Mouse (Mus musculus): ENCODE results near the gene C1ql2. TPM values are rescaled to one million over a fixed set of nuclear protein-coding genes. Genes with fewer than 3 reads are reported as not detected.
A peak's percentile ranks its signal among the peaks of the same experiment; 100 is the strongest.

C1ql2 gene
- total RNA-seq, 2 experiments from 2014 or later: 4.2 to 4.5 TPM

GRCm38 (mm10) chr1:120341811-120342370 is 1.5 kb downstream of the C1ql2 start:
- no peak for DNase-seq (ENCODE audit: extremely low spot score in 1 of 2, low spot score in 2 of 2)
- H3K4me3 ChIP-seq: 0 out of 2 replicates have a peak overlapping the region, but pooled peaks have one; percentile 11
- no peak overlapping the region for H3K27ac ChIP-seq
- TF ChIP-seq CTCF (IDR thresholded peaks at IDR 0.05): no peak
- intact Hi-C loops (cut with DNase I): no loop called here

- intact Hi-C loops (cut with DNase I): no loop called here
- H3K4me3 ChIP-seq: 0 out of 2 replicates have a peak overlapping the region, but pooled peaks have one; percentile 11
- peak in 1 of 2 experiments; percentile 22 for DNase-seq (ENCODE audit: extremely low spot score in 1 of 2, low spot score in 2 of 2)
- TF ChIP-seq CTCF (IDR thresholded peaks at IDR 0.05): peak; percentile 32
- no peak overlapping the region for H3K27ac ChIP-seq
These were observed 2.0 kb downstream of the C1ql2 start for GRCm38 (mm10) chr1:120342371-120342821.

GRCm38 (mm10) chr1:120345001-120345400 is 4.6 kb downstream of the C1ql2 start:
- TF ChIP-seq CTCF (IDR thresholded peaks at IDR 0.05): no peak
- H3K4me3 ChIP-seq: no peak overlapping the region
- no peak overlapping the region for H3K27ac ChIP-seq
- DNase-seq (ENCODE audit: extremely low spot score in 1 of 2, low spot score in 2 of 2): no peak
- intact Hi-C loops (cut with DNase I): no loop called here

- DNase-seq (ENCODE audit: extremely low spot score in 1 of 2, low spot score in 2 of 2): no peak
- no peak for TF ChIP-seq CTCF (IDR thresholded peaks at IDR 0.05)
- H3K4me3 ChIP-seq: no peak overlapping the region
- no peak overlapping the region for H3K27ac ChIP-seq
- intact Hi-C loops (cut with DNase I): no loop called here
These were observed 14.0 kb downstream of the C1ql2 start for GRCm38 (mm10) chr1:120354387-120354786.

GRCm38 (mm10) chr1:120357371-120358274 is 17.2 kb downstream of the C1ql2 start:
- Histone ChIP-seq H3K27ac (no peak overlapping the region), H3K4me3 (no peak overlapping the region)
- DNase-seq (ENCODE audit: extremely low spot score in 1 of 2, low spot score in 2 of 2): peak; percentile 28 to 51
- intact Hi-C loops (cut with DNase I): no loop called here
- no peak for TF ChIP-seq CTCF (IDR thresholded peaks at IDR 0.05)

- no peak for DNase-seq (ENCODE audit: extremely low spot score in 1 of 2, low spot score in 2 of 2)
- intact Hi-C loops (cut with DNase I): no loop called here
- no peak for TF ChIP-seq CTCF (IDR thresholded peaks at IDR 0.05)
- Histone ChIP-seq H3K4me3 (no peak overlapping the region), H3K27ac (no peak overlapping the region)
These were observed 23.3 kb downstream of the C1ql2 start for GRCm38 (mm10) chr1:120363638-120364037.

- peak; percentile 31 for TF ChIP-seq CTCF (IDR thresholded peaks at IDR 0.05)
- DNase-seq (ENCODE audit: extremely low spot score in 1 of 2, low spot score in 2 of 2): no peak
- intact Hi-C loops (cut with DNase I): no loop called here
- no peak overlapping the region for H3K4me3 ChIP-seq
- no peak overlapping the region for H3K27ac ChIP-seq
These were observed 27.8 kb downstream of the C1ql2 start for GRCm38 (mm10) chr1:120368138-120368537.

- H3K27ac ChIP-seq: no peak overlapping the region
- no peak for TF ChIP-seq CTCF (IDR thresholded peaks at IDR 0.05)
- DNase-seq (ENCODE audit: extremely low spot score in 1 of 2, low spot score in 2 of 2): no peak
- intact Hi-C loops (cut with DNase I): no loop called here
- no peak overlapping the region for H3K4me3 ChIP-seq
These were observed 33.7 kb downstream of the C1ql2 start for GRCm38 (mm10) chr1:120374131-120374530.

DNA sequence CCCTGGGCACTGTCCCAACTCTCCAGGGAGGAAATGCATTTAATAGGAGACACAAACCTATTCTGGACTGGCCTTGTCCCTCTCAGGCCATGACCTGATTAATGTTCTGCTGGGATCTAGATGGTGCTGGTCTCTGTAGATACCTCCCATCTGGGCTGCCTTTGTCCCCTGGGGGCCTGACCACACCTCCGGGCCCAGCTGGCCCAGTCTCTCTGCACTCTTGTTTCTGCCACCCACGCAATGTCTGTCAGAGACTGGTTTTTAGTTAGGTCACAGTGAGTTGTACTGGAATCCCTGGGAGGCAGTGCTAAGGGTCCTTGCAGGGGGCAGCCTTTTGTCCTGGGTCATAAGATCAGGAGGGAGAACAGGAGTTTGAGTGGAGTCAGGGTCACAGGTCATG is 34.5 kb downstream of the C1ql2 start:
- intact Hi-C loops (cut with DNase I): no loop called here
- no peak for DNase-seq (ENCODE audit: extremely low spot score in 1 of 2, low spot score in 2 of 2)
- no peak overlapping the region for H3K4me3 ChIP-seq

GRCm38 (mm10) chr1:120385029-120385571 is 44.7 kb downstream of the C1ql2 start:
- Histone ChIP-seq H3K27ac (no peak overlapping the region), H3K4me3 (no peak overlapping the region)
- no peak for TF ChIP-seq CTCF (IDR thresholded peaks at IDR 0.05)
- DNase-seq (ENCODE audit: extremely low spot score in 1 of 2, low spot score in 2 of 2): no peak
- intact Hi-C loops (cut with DNase I): no loop called here

More for the DNA sequence above, 34.5 kb downstream of the C1ql2 start:
- TF ChIP-seq CTCF (IDR thresholded peaks at IDR 0.05): no peak
- H3K27ac ChIP-seq: no peak overlapping the region

GRCm38 (mm10) chr1:120389734-120390133 is 49.4 kb downstream of the C1ql2 start:
- intact Hi-C loops (cut with DNase I): no loop called here
- no peak for DNase-seq (ENCODE audit: extremely low spot score in 1 of 2, low spot score in 2 of 2)
- Histone ChIP-seq H3K27ac (no peak overlapping the region), H3K4me3 (no peak overlapping the region)
- no peak for TF ChIP-seq CTCF (IDR thresholded peaks at IDR 0.05)

- no peak for TF ChIP-seq CTCF (IDR thresholded peaks at IDR 0.05)
- no peak for DNase-seq (ENCODE audit: extremely low spot score in 1 of 2, low spot score in 2 of 2)
- no peak overlapping the region for H3K4me3 ChIP-seq
- H3K27ac ChIP-seq: no peak overlapping the region
- intact Hi-C loops (cut with DNase I): no loop called here
These were observed 50.0 kb downstream of the C1ql2 start for GRCm38 (mm10) chr1:120390336-120390735.

Other genes with a start within 250 kb of the C1ql2 start
- gene Dbi, start 219.5 kb upstream of the C1ql2 start, total RNA-seq (2021): 100 to 1,000 TPM; 202 to 252 TPM
- 1 to 10 TPM; 6.3 to 6.8 TPM for gene 3110009E18Rik, start 219.4 kb upstream of the C1ql2 start, total RNA-seq (2021)
- 1 to 10 TPM; 5.5 to 5.6 TPM for gene Steap3, start 67.9 kb upstream of the C1ql2 start, total RNA-seq (2021)
- gene Marco, start 164.4 kb downstream of the C1ql2 start, total RNA-seq (2021): not detected